Mouse (Mus musculus) neural tube, embryonic 12.5 days (tissue): ENCODE measurements around the gene Gm44502. TPM values are rescaled to one million over a fixed set of nuclear protein-coding genes. Genes with fewer than 3 reads are reported as not detected.
A peak's percentile ranks its signal among the peaks of the same experiment; 100 is the strongest.

Experiments used
- ATAC-seq: fragments of 200-750 bp; cut with Nextera tagmentation; 2 replicates; pipeline ENCODE4 v1.8.0; 2017; ENCODE audit warnings: low read depth, mild to moderate bottlenecking, moderate TSS enrichment, moderate library complexity; ENCODE audit not compliant: low FRiP score
- H3K27ac ChIP-seq: fragments of 300-500 bp; sonication (generic); 2 replicates; pipeline ENCODE4 v1.5.1; 2016
- H3K27me3 ChIP-seq: fragments of 300-500 bp; sonication (generic); replicated peaks from 2 replicates; pipeline ENCODE4 v1.6.1; 2016; ENCODE audit warnings: mild to moderate bottlenecking
- H3K36me3 ChIP-seq: fragments of 300-500 bp; sonication (generic); 2 replicates; pipeline ENCODE4 v1.6.1; 2016; ENCODE audit warnings: mild to moderate bottlenecking
- H3K4me1 ChIP-seq: fragments of 300-500 bp; sonication (generic); 2 replicates; pipeline ENCODE4 v1.6.1; 2016
- H3K4me2 ChIP-seq: fragments of 300-500 bp; sonication (generic); replicated peaks from 2 replicates; pipeline ENCODE4 v1.6.1; 2016; ENCODE audit warnings: mild to moderate bottlenecking
- H3K4me3 ChIP-seq: fragments of 300-500 bp; sonication (generic); 2 replicates; pipeline ENCODE4 v1.5.1; 2016
- H3K9ac ChIP-seq: fragments of 300-500 bp; sonication (generic); 2 replicates; pipeline ENCODE4 v1.6.1; 2016; ENCODE audit warnings: mild to moderate bottlenecking
- H3K9me3 ChIP-seq: fragments of 300-500 bp; sonication (generic); 2 replicates; pipeline ENCODE4 v1.6.1; 2016; ENCODE audit warnings: mild to moderate bottlenecking
- WGBS: fragments of 180-500 bp; shearing (Covaris S2); methylation state at CpG from one replicate; pipeline ENCODE4 v1.1.7; 2016; 5-methylcytosine and 5-hydroxymethylcytosine counted together
- polyA plus RNA-seq: library from polyadenylated mRNA; unstranded; fragments of >200 nt; fragmentation: Nextera tagmentation; extraction: Ambion mirVana; gene quantifications from 2 replicates; pipeline ENCODE4 v1.2.1, GENCODE M21; 2016

The Gm44502 gene
- polyA plus RNA-seq, 1 experiment from 2014 or later, result not detected

DNA sequence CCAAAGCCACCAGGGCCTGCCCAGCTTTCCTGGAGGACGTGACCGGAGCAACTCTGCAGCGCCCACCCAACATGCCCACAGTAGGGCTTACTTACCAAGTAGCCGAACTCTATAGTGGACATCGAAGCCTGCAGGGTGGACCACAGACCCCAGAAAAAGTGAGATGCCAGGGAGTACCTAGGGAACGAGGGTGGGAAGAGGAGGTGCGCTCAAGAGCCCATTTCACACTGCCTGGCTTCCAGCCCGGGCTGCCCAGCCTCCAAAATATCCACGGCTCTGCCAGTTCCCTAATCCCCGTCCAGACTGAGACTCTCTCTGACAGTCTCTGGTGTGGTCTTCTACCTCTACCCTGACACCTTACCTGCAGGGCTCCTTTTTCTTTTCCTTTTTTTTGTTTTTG, 2.8 kb downstream of the Gm44502 start:
- no peak for ATAC-seq
- 92% methylated on average over 10 of the region's 10 CpGs for WGBS
- H3K4me1 ChIP-seq, result peaks cover 12% of the 10 kb centered on the region; the same call in 1 of the 2 replicates
- H3K27ac ChIP-seq, result no peak overlapping the region
- H3K9ac ChIP-seq, result no peak overlapping the region
- peaks cover 36% of the 10 kb centered on the region for H3K36me3 ChIP-seq
- no peak overlapping the region for H3K4me2 ChIP-seq
- no peak overlapping the region for H3K4me3 ChIP-seq
- no peaks in the 10 kb centered on the region for H3K27me3 ChIP-seq
- no peaks in the 10 kb centered on the region for H3K9me3 ChIP-seq

DNA sequence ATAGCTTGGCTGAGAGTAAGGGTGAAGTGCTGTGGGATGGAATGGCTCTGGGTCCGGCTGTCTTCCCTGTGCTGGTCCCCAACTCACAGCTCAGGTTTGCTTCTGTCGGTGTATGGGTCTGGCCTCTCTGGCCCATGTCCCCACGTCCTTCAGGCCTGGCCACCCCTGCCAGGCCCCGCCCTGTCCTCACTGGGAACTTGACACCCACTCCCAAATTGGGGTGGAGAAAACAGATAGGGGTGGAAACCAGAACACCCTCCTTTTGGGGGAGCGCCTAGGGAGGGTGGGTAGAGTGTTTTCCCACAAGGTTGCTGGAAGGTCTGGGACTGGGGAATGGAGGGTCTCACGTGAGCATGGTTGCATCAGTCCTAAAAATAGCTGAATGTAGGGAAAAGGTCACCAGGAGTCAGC, 3.8 kb downstream of the Gm44502 start, which contains the start of gene Cpt1b:
Gene Cpt1b, minus strand, starts transcription at position 153 of the 411 bp plus-strand sequence.
- no peak for ATAC-seq
- Histone ChIP-seq H3K9me3 (no peaks in the 10 kb centered on the region), H3K4me2 (peak within 1 kb of the TSS; percentile 5; the same call in 1 of the 2 replicates), H3K36me3 (peaks cover 36% of the 10 kb centered on the region), H3K9ac (no peak within 1 kb of the TSS), H3K27me3 (no peaks in the 10 kb centered on the region), H3K27ac (no peak within 1 kb of the TSS), H3K4me3 (no peak within 1 kb of the TSS), H3K4me1 (peaks cover 12% of the 10 kb centered on the region; the same call in 1 of the 2 replicates)
- WGBS, result 26% methylated on average over 6 of the region's 6 CpGs

DNA sequence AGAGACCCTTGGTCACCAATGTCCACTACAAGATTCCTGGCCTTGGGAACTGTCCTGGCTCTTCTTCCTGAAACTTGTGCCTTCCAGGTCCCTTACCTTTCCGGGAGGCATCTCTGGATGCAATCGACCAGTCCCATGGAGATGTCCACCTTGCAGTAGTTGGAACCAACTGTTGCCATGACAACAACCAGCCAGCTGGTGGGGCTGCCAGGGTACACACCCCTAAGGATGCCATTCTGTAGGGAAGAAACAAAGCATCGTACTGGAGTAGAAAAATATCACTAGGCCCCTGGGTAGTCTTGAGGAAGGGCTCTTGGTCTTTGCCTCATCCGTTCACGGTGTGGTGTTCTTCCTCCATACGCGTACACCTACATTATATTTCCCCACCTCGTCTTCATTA, 4.9 kb downstream of the Gm44502 start:
- Histone ChIP-seq H3K9ac (no peak overlapping the region), H3K4me1 (peaks cover 9% of the 10 kb centered on the region; the same call in 1 of the 2 replicates), H3K4me3 (no peak overlapping the region), H3K4me2 (no peak overlapping the region), H3K27me3 (no peaks in the 10 kb centered on the region), H3K9me3 (no peaks in the 10 kb centered on the region), H3K36me3 (peaks cover 45% of the 10 kb centered on the region), H3K27ac (no peak overlapping the region)
- no peak for ATAC-seq
- WGBS, result 85% methylated on average over 8 of the region's 8 CpGs

DNA sequence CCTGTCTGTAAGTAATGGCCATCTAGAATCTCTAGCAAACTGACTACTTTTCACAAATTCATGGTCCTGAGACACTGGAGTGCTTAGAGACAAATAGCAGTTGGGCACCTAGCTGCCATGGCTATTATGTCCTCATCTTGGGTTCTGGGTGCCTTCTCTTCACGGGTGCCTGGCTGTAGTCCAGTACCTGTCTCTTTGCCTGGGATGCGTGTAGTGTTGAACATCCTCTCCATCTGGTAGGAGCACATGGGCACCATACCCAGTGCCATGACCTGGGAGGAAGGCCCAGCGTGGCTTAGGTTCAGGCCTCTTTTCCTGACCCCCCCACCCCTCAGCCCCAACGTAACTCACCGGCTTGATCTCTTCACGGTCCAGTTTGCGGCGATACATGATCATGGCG, 7.6 kb downstream of the Gm44502 start:
- no peak overlapping the region for H3K27ac ChIP-seq
- H3K27me3 ChIP-seq, result no peaks in the 10 kb centered on the region
- H3K4me3 ChIP-seq, result no peak overlapping the region
- H3K9ac ChIP-seq, result no peak overlapping the region
- no peak overlapping the region for H3K4me2 ChIP-seq
- no peaks in the 10 kb centered on the region for H3K4me1 ChIP-seq
- peaks cover 48% of the 10 kb centered on the region for H3K36me3 ChIP-seq
- 96% methylated on average over 9 of the region's 9 CpGs for WGBS
- no peak for ATAC-seq
- H3K9me3 ChIP-seq, result no peaks in the 10 kb centered on the region

DNA sequence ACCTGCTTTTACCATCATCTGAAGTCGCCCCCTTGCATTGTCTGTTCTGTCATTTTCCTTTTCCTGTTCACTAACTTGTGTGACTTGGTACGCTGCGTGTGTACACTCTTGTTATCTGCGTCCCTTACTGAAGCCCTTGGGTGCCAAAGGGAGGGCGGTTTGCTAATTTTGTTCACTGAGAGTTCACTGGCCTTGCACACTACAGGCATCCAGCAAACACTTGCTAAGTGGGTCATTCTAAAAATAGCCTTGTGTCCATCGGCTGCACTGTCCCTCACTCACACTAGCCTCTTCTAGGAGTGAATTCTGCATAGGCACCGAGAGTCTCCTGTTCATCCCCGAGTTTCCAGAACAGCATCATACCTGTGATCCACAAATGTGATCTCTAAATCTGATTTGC, 14.2 kb downstream of the Gm44502 start:
- no peak overlapping the region for H3K27ac ChIP-seq
- WGBS, result 91% methylated on average over 8 of the region's 8 CpGs
- no peaks in the 10 kb centered on the region for H3K27me3 ChIP-seq
- no peaks in the 10 kb centered on the region for H3K4me1 ChIP-seq
- peaks cover 22% of the 10 kb centered on the region for H3K36me3 ChIP-seq
- H3K4me2 ChIP-seq, result no peak overlapping the region
- H3K9ac ChIP-seq, result no peak overlapping the region
- no peaks in the 10 kb centered on the region for H3K9me3 ChIP-seq
- no peak overlapping the region for H3K4me3 ChIP-seq
- no peak for ATAC-seq

DNA sequence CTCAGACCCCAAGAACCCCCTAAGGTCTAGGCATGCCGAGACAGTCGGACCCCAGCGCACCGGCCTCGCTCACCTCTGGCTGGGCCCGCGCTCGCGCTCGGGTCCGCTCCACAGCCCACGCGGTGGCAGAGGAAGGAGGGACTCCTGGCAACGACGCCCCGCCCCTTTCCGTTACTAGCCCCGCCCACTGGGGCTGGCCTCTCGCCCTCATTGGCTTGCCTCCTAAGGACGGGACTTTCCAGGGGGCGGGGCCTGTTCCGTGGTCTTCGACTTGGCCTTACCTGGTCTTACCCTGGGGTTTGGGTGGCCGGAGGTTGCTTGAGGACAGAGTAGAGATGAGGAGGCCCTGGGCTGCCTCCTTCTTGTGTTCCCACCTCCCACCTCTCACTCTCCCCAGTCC, 19.4 kb downstream of the Gm44502 start, which contains the start of gene Syce3:
Gene Syce3, minus strand, starts transcription at position 386 of the 400 bp plus-strand sequence.
- Histone ChIP-seq H3K27me3 (no peaks in the 10 kb centered on the region), H3K4me1 (no peaks in the 10 kb centered on the region), H3K27ac (no peak within 1 kb of the TSS), H3K36me3 (no peaks in the 10 kb centered on the region), H3K4me2 (no peak within 1 kb of the TSS), H3K4me3 (no peak within 1 kb of the TSS), H3K9ac (no peak within 1 kb of the TSS), H3K9me3 (peaks cover 9% of the 10 kb centered on the region)
- 83% methylated on average over 24 of the region's 24 CpGs for WGBS
- no peak for ATAC-seq

DNA sequence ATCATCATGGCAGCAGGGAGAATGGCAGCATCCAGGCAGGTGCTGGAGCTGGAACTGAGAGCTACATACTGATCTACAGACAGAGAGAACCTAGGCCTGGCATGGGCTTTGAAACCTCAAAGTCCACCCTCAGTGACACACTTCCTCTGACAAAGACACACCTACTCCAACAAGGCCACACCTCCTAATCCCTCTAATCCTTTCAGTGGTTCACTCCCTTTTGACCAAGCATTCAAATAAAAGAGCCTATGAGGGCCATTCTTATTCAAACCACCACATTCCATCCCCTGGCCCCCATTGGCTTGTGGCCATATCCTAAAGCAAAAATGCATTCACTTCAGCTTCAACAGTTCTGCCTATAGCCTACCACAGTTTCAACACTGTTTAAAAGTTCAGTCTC, 22.8 kb downstream of the Gm44502 start:
- Histone ChIP-seq H3K27ac (no peak overlapping the region), H3K9ac (no peak overlapping the region), H3K4me2 (no peak overlapping the region), H3K4me3 (no peak overlapping the region), H3K36me3 (no peaks in the 10 kb centered on the region), H3K9me3 (peaks cover 9% of the 10 kb centered on the region), H3K27me3 (no peaks in the 10 kb centered on the region), H3K4me1 (no peaks in the 10 kb centered on the region)
- no peak for ATAC-seq

DNA sequence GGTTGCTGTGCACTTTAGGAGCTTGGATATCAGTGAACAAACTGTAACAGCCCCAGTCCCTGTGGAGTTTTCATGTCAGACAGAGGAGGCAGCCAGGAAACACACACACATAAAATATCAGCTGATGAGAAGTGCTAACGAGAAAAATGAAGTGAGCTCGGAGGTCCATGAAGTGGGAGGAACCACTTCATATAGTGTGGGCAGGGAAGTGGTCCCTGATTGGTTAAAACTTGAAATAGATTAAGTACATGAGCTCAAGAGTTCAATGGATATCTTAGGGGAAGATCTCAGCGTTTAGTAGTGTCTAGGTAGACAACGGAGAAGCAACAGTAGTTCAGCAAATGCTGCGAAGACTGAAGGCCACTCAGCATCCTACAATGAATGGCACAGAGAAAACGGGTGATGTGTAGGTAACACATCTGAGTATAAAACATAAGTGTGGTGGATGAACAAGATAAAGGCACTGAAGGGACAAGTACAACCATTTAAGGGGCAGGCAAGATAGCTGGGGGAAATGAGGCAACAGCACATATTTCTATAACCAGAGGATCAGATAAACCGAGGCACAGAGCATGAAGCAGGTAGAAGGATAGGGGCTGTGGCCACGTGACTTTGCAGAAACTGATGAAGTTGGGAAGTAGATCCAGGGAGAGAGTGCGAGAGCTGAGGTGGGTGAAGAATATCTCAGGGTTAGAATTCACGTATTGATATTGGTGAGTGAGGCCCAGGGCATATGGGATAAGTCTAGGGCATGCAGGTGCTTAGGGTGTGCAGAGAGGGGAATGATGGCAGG, 24.5 kb downstream of the Gm44502 start:
- WGBS, result 85% methylated on average over 10 of the region's 10 CpGs

DNA sequence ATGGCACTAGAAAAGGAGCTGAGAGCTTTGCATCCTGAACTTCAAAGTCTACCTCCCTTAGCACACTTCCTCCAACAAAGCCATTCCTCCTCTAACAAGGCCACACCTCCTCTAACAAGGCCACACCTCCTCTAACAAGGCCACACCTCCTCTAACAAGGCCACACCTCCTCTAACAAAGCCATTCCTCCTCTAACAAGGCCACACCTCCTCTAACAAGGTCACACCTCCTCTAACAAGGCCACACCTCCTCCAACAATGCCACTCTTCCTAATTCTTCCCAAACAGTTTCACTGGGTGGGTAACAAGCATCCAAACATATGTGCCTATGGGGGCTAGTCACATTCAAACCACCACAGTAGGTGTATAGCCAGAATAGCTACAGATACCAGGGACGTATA, 27.0 kb downstream of the Gm44502 start:
- H3K36me3 ChIP-seq, result no peaks in the 10 kb centered on the region
- no peak overlapping the region for H3K9ac ChIP-seq
- H3K9me3 ChIP-seq, result no peaks in the 10 kb centered on the region
- no peaks in the 10 kb centered on the region for H3K4me1 ChIP-seq
- 82% methylated on average over 1 of the region's 1 CpGs for WGBS
- H3K4me2 ChIP-seq, result no peak overlapping the region
- H3K27me3 ChIP-seq, result no peaks in the 10 kb centered on the region
- no peak overlapping the region for H3K4me3 ChIP-seq
- no peak overlapping the region for H3K27ac ChIP-seq
- ATAC-seq, result no peak

More for the DNA sequence above, 24.5 kb downstream of the Gm44502 start:
- Histone ChIP-seq H3K27ac (no peak overlapping the region), H3K4me3 (no peak overlapping the region), H3K36me3 (no peaks in the 10 kb centered on the region), H3K9ac (no peak overlapping the region), H3K27me3 (no peaks in the 10 kb centered on the region), H3K4me1 (no peaks in the 10 kb centered on the region), H3K4me2 (no peak overlapping the region), H3K9me3 (peaks cover 9% of the 10 kb centered on the region)
- no peak for ATAC-seq

DNA sequence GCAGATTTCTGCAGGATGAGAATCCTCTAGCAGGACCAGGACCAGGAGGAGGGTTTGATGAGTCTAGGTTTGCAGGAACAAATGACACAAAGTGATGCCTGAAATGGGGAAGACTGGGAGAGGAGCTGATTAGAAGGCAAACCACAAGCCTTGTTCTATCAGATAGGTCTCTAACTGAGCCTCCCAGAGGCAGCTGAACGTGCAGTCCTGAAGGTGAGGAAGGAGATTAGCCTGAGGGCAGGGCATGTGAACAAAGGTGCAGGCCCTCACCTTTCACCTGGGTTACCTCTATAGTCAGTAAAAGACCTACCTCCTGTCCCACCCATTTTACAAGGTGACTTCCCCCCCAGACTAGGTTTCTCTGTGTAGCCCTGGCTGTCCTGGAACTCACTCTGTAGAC, 29.8 kb downstream of the Gm44502 start:
- Histone ChIP-seq H3K9ac (no peak overlapping the region), H3K9me3 (no peaks in the 10 kb centered on the region), H3K36me3 (no peaks in the 10 kb centered on the region), H3K4me1 (no peaks in the 10 kb centered on the region), H3K27me3 (no peaks in the 10 kb centered on the region), H3K4me2 (no peak overlapping the region), H3K27ac (no peak overlapping the region), H3K4me3 (no peak overlapping the region)
- 71% methylated on average over 1 of the region's 1 CpGs for WGBS
- no peak for ATAC-seq

DNA sequence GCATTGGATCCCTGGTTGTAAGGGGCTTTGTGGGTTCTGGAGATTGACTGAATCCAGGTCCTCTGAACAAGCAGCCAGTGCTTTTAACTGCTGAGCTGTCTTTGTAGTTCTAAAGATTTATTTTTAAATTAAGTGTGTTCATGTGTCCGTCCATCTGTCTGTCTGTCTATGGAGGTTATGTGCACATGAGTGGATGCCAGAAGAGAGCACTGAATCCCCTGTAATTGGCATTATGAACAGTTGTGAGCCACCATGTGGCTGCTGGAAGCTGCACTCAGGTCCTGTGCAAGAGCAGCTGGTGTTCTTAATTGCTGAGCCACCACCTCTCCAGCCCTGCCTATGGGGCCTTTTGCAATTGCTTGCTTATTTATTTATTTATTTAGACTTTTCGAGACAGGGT, 31.4 kb downstream of the Gm44502 start:
- no peak for ATAC-seq
- no peaks in the 10 kb centered on the region for H3K9me3 ChIP-seq
- WGBS, result 79% methylated on average over 2 of the region's 2 CpGs
- no peaks in the 10 kb centered on the region for H3K36me3 ChIP-seq
- H3K4me3 ChIP-seq, result no peak overlapping the region
- H3K9ac ChIP-seq, result no peak overlapping the region
- no peaks in the 10 kb centered on the region for H3K27me3 ChIP-seq
- H3K4me1 ChIP-seq, result no peaks in the 10 kb centered on the region
- H3K4me2 ChIP-seq, result no peak overlapping the region
- H3K27ac ChIP-seq, result no peak overlapping the region

DNA sequence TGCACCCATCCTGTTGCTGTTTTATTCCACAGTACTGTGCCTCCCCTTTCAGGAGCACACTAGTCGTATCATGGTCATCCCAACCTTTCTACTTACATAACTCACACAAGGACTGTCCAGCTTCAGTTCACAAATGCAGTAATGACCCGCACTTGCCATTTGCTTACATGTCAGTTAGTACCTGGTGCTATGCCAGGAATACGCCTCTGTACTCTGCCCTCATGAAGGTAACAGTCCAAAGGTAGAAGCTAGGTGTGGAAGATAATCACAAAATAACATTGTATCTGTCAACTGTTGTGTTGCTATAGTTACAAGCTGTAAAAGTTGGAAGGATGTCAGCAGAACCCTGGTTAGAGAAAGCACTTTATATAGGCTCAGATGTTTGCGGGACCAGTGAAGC, 32.6 kb downstream of the Gm44502 start:
- Histone ChIP-seq H3K27me3 (no peaks in the 10 kb centered on the region), H3K27ac (no peak overlapping the region), H3K9me3 (no peaks in the 10 kb centered on the region), H3K36me3 (no peaks in the 10 kb centered on the region), H3K4me1 (no peaks in the 10 kb centered on the region), H3K4me3 (no peak overlapping the region), H3K4me2 (no peak overlapping the region), H3K9ac (no peak overlapping the region)
- 92% methylated on average over 4 of the region's 4 CpGs for WGBS
- ATAC-seq, result no peak

DNA sequence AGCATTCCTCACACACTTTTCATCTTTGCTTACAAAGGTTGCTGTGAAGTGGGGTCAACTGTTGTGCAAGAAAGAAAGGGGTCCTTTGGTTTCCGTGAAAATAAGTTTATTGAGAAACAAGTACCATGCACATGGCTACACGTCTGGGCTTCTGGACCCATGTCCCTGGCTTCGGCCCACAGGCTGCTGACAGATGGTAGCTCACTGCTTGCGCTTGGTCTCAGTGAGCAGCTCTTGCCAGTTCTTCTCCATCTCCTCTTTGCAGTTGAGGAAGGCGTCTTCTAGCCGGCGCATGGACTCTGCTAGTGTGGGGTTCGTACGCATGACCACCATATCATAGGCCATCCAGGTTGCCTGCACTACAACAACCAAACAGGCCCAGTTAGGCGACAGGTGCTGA, 39.4 kb downstream of the Gm44502 start:
- H3K27ac ChIP-seq, result no peak overlapping the region
- no peak overlapping the region for H3K4me2 ChIP-seq
- H3K36me3 ChIP-seq, result no peaks in the 10 kb centered on the region
- H3K27me3 ChIP-seq, result no peaks in the 10 kb centered on the region; the same call in none of the 2 replicates
- H3K4me3 ChIP-seq, result no peak overlapping the region
- no peak for ATAC-seq
- H3K4me1 ChIP-seq, result no peaks in the 10 kb centered on the region
- no peaks in the 10 kb centered on the region for H3K9me3 ChIP-seq
- 90% methylated on average over 10 of the region's 10 CpGs for WGBS
- H3K9ac ChIP-seq, result no peak overlapping the region
